Mouse (Mus musculus) bone marrow, adult 2 months (tissue): ENCODE results near the gene Faap24.

ENCODE experiments used
- CTCF ChIP-seq: fragments of 200-500 bp; IDR thresholded peaks from 2 replicates; pipeline ENCODE4 v1.5.1; 2011; ENCODE audit warnings: low read length, control low read depth; ENCODE audit not compliant: control insufficient read depth, insufficient read depth
- POLR2A ChIP-seq: fragments of 200-500 bp; IDR thresholded peaks from 2 replicates; pipeline ENCODE4 v1.6.1; 2011; ENCODE audit warnings: low read depth, mild to moderate bottlenecking, control low read depth, low read length, borderline replicate concordance; ENCODE audit not compliant: control insufficient read depth

DNA sequence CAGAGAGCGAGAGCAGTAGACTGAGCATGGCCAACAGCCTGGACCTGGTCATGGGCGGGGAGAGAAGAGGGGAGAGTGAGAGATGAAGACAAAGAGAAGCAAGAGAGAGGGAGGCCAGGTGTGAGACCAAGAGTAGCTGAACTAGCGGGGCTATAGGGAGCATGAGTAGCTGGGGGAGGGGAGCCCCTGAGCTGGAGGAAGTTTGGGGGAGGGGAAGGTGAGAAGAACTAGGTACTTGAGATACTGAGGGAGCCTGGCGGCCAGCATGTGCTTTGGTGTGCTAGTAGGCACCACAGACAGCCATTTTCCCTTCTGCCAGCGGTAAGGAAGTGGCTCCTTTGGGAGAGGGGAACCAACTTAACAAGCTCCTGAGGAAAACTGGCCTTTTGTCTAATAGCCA, 18.6 kb upstream of the Faap24 start:
- no peak for TF ChIP-seq CTCF
- TF ChIP-seq POLR2A, result no peak
